Mouse (Mus musculus): ENCODE results near the gene Nr1i2. TPM values are rescaled to one million over a fixed set of nuclear protein-coding genes. Genes with fewer than 3 reads are reported as not detected.
"Not testable (repeated sequence)": the region's sequence is repeated elsewhere in the genome, so short reads cannot be mapped to it uniquely, and the experiment has no call there.

Nr1i2 gene
- total RNA-seq (2021), result not detected
- long read RNA-seq, experiment 1, result 0 reads
- long read RNA-seq, experiment 2, result 0 reads

GRCm38 (mm10) chr16:38294685-38295348 lies at the start of gene Nr1i2:
Gene Nr1i2, minus strand, starts transcription at chr16:38294824.
- DNase-seq (ENCODE audit: low spot score in 2 of 2), result no peak

GRCm38 (mm10) chr16:38341396-38342324 lies 47.0 kb upstream of the Nr1i2 start, which contains the start of gene Maats1:
Gene Maats1, minus strand, starts transcription at chr16:38342143.
- peak; percentile 61 to 63 for DNase-seq (ENCODE audit: low spot score in 2 of 2)

- DNase-seq (ENCODE audit: low spot score in 2 of 2), result not testable (repeated sequence)
Observed at GRCm38 (mm10) chr16:38338077-38338476, 43.5 kb upstream of the Nr1i2 start.

GRCm38 (mm10) chr16:38334431-38334830 lies 39.8 kb upstream of the Nr1i2 start:
- no peak for DNase-seq (ENCODE audit: low spot score in 2 of 2)

- DNase-seq (ENCODE audit: low spot score in 2 of 2), result no peak
Observed at GRCm38 (mm10) chr16:38329340-38329739, 34.7 kb upstream of the Nr1i2 start.

- DNase-seq (ENCODE audit: low spot score in 2 of 2), result no peak
Observed at GRCm38 (mm10) chr16:38326778-38327397, 32.3 kb upstream of the Nr1i2 start.

- no peak for DNase-seq (ENCODE audit: low spot score in 2 of 2)
Observed at GRCm38 (mm10) chr16:38324311-38324710, 29.7 kb upstream of the Nr1i2 start.

GRCm38 (mm10) chr16:38321452-38321935 lies 26.9 kb upstream of the Nr1i2 start:
- DNase-seq (ENCODE audit: low spot score in 2 of 2), result peak; percentile 22 to 42

GRCm38 (mm10) chr16:38319087-38319486 lies 24.5 kb upstream of the Nr1i2 start:
- no peak for DNase-seq (ENCODE audit: low spot score in 2 of 2)

- no peak for DNase-seq (ENCODE audit: low spot score in 2 of 2)
Observed at GRCm38 (mm10) chr16:38318492-38318891, 23.9 kb upstream of the Nr1i2 start.

GRCm38 (mm10) chr16:38308195-38308594 lies 13.6 kb upstream of the Nr1i2 start:
- no peak for DNase-seq (ENCODE audit: low spot score in 2 of 2)

- DNase-seq (ENCODE audit: low spot score in 2 of 2), result no peak
Observed at GRCm38 (mm10) chr16:38307651-38308050, 13.0 kb upstream of the Nr1i2 start.

GRCm38 (mm10) chr16:38307221-38307605 lies 12.6 kb upstream of the Nr1i2 start:
- DNase-seq (ENCODE audit: low spot score in 2 of 2), result no peak

GRCm38 (mm10) chr16:38306571-38307220 lies 12.1 kb upstream of the Nr1i2 start:
- DNase-seq (ENCODE audit: low spot score in 2 of 2), result peak in 1 of 2 experiments; percentile 35

- peak; percentile 33 to 61 for DNase-seq (ENCODE audit: low spot score in 2 of 2)
Observed at GRCm38 (mm10) chr16:38304460-38305194, 10.0 kb upstream of the Nr1i2 start.

GRCm38 (mm10) chr16:38302367-38302766 lies 7.7 kb upstream of the Nr1i2 start:
- no peak for DNase-seq (ENCODE audit: low spot score in 2 of 2)

GRCm38 (mm10) chr16:38298410-38298809 lies 3.8 kb upstream of the Nr1i2 start:
- DNase-seq (ENCODE audit: low spot score in 2 of 2), result no peak

- DNase-seq (ENCODE audit: low spot score in 2 of 2), result no peak
Observed at GRCm38 (mm10) chr16:38295349-38295930, 816 bp upstream of the Nr1i2 start.

- peak in 1 of 2 experiments; percentile 20 for DNase-seq (ENCODE audit: low spot score in 2 of 2)
Observed at GRCm38 (mm10) chr16:38290151-38290550, 4.5 kb downstream of the Nr1i2 start.

GRCm38 (mm10) chr16:38288851-38289250 lies 5.8 kb downstream of the Nr1i2 start:
- no peak for DNase-seq (ENCODE audit: low spot score in 2 of 2)

All from adrenal gland, adult 18-20 months (tissue).